Mouse (Mus musculus) urinary bladder, postnatal 0 days (tissue): ENCODE measurements around the gene Gm11084. TPM values are rescaled to one million over a fixed set of nuclear protein-coding genes. Genes with fewer than 3 reads are reported as not detected.

Experiments used
- microRNA-seq: library from miRNA; unstranded; fragments of <30 nt; microRNA quantifications from one replicate; pipeline ENCODE4, GENCODE M21; 2016
- polyA plus RNA-seq: library from polyadenylated mRNA; unstranded; fragments of >200 nt; fragmentation: Nextera tagmentation; extraction: Ambion mirVana; gene quantifications from 2 replicates; pipeline ENCODE4 v1.2.1, GENCODE M21; 2015

Gene Gm11084
- polyA plus RNA-seq = not detected in 2 replicates

GRCm38 (mm10) chr2:72986616-72987015 lies at the start of gene Gm11084:
Gm11084 (minus strand) TSS chr2:72986716.

DNA sequence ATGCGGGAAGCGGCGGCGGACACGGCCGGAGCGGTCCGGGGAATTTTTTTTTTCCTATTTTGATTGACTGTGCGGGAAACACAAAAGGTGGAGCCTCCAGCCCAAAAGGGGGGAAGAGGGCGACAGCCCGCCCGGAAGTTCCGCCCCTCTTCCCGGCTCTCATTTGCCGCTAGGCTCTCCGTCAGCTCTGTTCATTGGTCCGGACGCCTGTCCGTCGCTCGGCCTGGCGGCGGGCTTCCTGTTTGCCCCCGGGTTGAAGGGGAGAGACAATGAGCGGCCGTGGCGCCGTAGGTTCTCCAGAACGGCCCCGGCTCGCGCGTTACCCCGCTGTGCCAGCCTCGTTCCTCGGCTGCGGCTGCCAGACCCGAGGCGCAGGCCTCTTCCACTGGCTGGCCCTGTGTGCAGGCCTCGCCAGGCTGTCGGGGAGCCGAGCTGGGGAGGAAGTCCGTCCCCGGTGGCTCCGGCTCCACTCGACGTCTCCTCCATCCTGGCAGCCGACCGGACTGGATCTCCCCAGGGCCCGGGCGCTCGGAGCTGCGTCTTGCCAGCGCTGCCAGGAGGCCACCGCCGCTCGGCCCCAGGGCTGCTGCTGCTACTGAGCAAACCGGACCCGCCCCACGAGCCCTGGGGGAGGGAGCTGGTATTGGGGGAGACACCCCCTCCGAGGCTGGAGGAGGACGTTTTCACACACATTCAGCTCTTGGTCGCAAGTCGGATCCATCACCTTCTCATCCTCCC lies 6.0 kb downstream of the Gm11084 start, which contains the start of gene Sp3:
Sp3 (minus strand) TSS at position 110 of the 738 bp plus-strand sequence.

Small RNA genes lying within 50 kb of the gene (microRNA-seq; reads per million reads assigned to microRNA genes)
- gene Gm25960 = not detected

Other genes with a start within 250 kb of the Gm11084 start
- 22.1 and 25.3 TPM in 2 replicates for gene Sp3, start 6.3 kb downstream of the Gm11084 start, polyA plus RNA-seq
- 45.7 and 58.6 TPM in 2 replicates for gene Ola1, start 232.2 kb upstream of the Gm11084 start, polyA plus RNA-seq